Mouse (Mus musculus) urinary bladder, postnatal 25 days (tissue): ENCODE measurements around the gene Sec22c.
A peak's percentile ranks its signal among the peaks of the same experiment; 100 is the strongest.

Source experiments
- DNase-seq: peaks from one replicate; pipeline ENCODE4 v3.0.0; 2022; ENCODE audit warnings: low spot score

Gene Sec22c

GRCm38 (mm10) chr9:121704646-121705625 is at the start of gene Sec22c:
Gene Sec22c, minus strand, starts transcription at chr9:121705490.
- DNase-seq = peak; percentile 81

- no peak for DNase-seq
Measured at GRCm38 (mm10) chr9:121754624-121755023, 49.3 kb upstream of the Sec22c start.

- no peak for DNase-seq
Measured at GRCm38 (mm10) chr9:121752774-121753173, 47.5 kb upstream of the Sec22c start.

- DNase-seq = no peak
Measured at GRCm38 (mm10) chr9:121744051-121744450, 38.8 kb upstream of the Sec22c start.

- DNase-seq = no peak
Measured at GRCm38 (mm10) chr9:121741168-121741567, 35.9 kb upstream of the Sec22c start.

- DNase-seq = no peak
Measured at GRCm38 (mm10) chr9:121740490-121740889, 35.2 kb upstream of the Sec22c start.

- no peak for DNase-seq
Measured at GRCm38 (mm10) chr9:121719347-121720331, 14.3 kb upstream of the Sec22c start.

GRCm38 (mm10) chr9:121718792-121719318 is 13.6 kb upstream of the Sec22c start, which contains the start of gene Nktr:
Gene Nktr, plus strand, starts transcription at chr9:121719169.
- DNase-seq = peak; percentile 95

- DNase-seq = no peak
Measured at GRCm38 (mm10) chr9:121718070-121718705, 12.9 kb upstream of the Sec22c start.

- DNase-seq = no peak
Measured at GRCm38 (mm10) chr9:121717048-121717447, 11.8 kb upstream of the Sec22c start.

GRCm38 (mm10) chr9:121710584-121710975 is 5.3 kb upstream of the Sec22c start:
- no peak for DNase-seq

- peak; percentile 97 for DNase-seq
Measured at GRCm38 (mm10) chr9:121709898-121710583, 4.8 kb upstream of the Sec22c start, which contains the start of gene Ss18l2. Gene Ss18l2, plus strand, starts transcription at chr9:121710329.

- DNase-seq = no peak
Measured at GRCm38 (mm10) chr9:121708506-121709486, 3.5 kb upstream of the Sec22c start.

- no peak for DNase-seq
Measured at GRCm38 (mm10) chr9:121707801-121708200, 2.5 kb upstream of the Sec22c start.

GRCm38 (mm10) chr9:121706029-121706675 is 862 bp upstream of the Sec22c start:
- DNase-seq = no peak

- DNase-seq = no peak
Measured at GRCm38 (mm10) chr9:121704261-121704645, 1.0 kb downstream of the Sec22c start.

GRCm38 (mm10) chr9:121697150-121698049 is 7.9 kb downstream of the Sec22c start:
- peak; percentile 53 for DNase-seq

GRCm38 (mm10) chr9:121696626-121697025 is 8.7 kb downstream of the Sec22c start:
- DNase-seq = no peak
